Mouse (Mus musculus): ENCODE data around the gene Mesp2.

The Mesp2 gene

GRCm38 (mm10) chr7:79810611-79811506, at the start of gene Mesp2:
Gene Mesp2 (plus strand): TSS chr7:79810727.
- in situ Hi-C loops (cut with MboI; ENCODE audit: low pct_unique_long_range_greater_than_20kb in 1 of 2, low sequenced_read_pairs in 2 of 2, unreplicated experiment in 1 of 2) = no loop called here

- in situ Hi-C loops (cut with MboI; ENCODE audit: low pct_unique_long_range_greater_than_20kb in 1 of 2, low sequenced_read_pairs in 2 of 2, unreplicated experiment in 1 of 2) = no loop called here
These were observed 49.2 kb upstream of the Mesp2 start for GRCm38 (mm10) chr7:79761124-79761876.

GRCm38 (mm10) chr7:79762106-79762505, 48.4 kb upstream of the Mesp2 start:
- in situ Hi-C loops (cut with MboI; ENCODE audit: low pct_unique_long_range_greater_than_20kb in 1 of 2, low sequenced_read_pairs in 2 of 2, unreplicated experiment in 1 of 2) = no loop called here

- in situ Hi-C loops (cut with MboI; ENCODE audit: low pct_unique_long_range_greater_than_20kb in 1 of 2, low sequenced_read_pairs in 2 of 2, unreplicated experiment in 1 of 2) = no loop called here
These were observed 44.5 kb upstream of the Mesp2 start for GRCm38 (mm10) chr7:79765991-79766390.

GRCm38 (mm10) chr7:79769664-79770063, 40.9 kb upstream of the Mesp2 start:
- in situ Hi-C loops (cut with MboI; ENCODE audit: low pct_unique_long_range_greater_than_20kb in 1 of 2, low sequenced_read_pairs in 2 of 2, unreplicated experiment in 1 of 2) = no loop called here

- in situ Hi-C loops (cut with MboI; ENCODE audit: low pct_unique_long_range_greater_than_20kb in 1 of 2, low sequenced_read_pairs in 2 of 2, unreplicated experiment in 1 of 2) = no loop called here
These were observed 38.7 kb upstream of the Mesp2 start for GRCm38 (mm10) chr7:79771561-79772512.

- in situ Hi-C loops (cut with MboI; ENCODE audit: low pct_unique_long_range_greater_than_20kb in 1 of 2, low sequenced_read_pairs in 2 of 2, unreplicated experiment in 1 of 2) = no loop called here
These were observed 29.6 kb upstream of the Mesp2 start for GRCm38 (mm10) chr7:79780647-79781626.

GRCm38 (mm10) chr7:79781826-79782515, 28.6 kb upstream of the Mesp2 start:
- in situ Hi-C loops (cut with MboI; ENCODE audit: low pct_unique_long_range_greater_than_20kb in 1 of 2, low sequenced_read_pairs in 2 of 2, unreplicated experiment in 1 of 2) = no loop called here

GRCm38 (mm10) chr7:79782516-79782855, 28.0 kb upstream of the Mesp2 start:
- in situ Hi-C loops (cut with MboI; ENCODE audit: low pct_unique_long_range_greater_than_20kb in 1 of 2, low sequenced_read_pairs in 2 of 2, unreplicated experiment in 1 of 2) = no loop called here

- in situ Hi-C loops (cut with MboI; ENCODE audit: low pct_unique_long_range_greater_than_20kb in 1 of 2, low sequenced_read_pairs in 2 of 2, unreplicated experiment in 1 of 2) = no loop called here
These were observed 24.2 kb upstream of the Mesp2 start for GRCm38 (mm10) chr7:79786295-79786694.

- in situ Hi-C loops (cut with MboI; ENCODE audit: low pct_unique_long_range_greater_than_20kb in 1 of 2, low sequenced_read_pairs in 2 of 2, unreplicated experiment in 1 of 2) = loop anchor here in 1 of 2 experiments (10.0 kb wide), 1 partner anchor 205 kb away; no protein-coding TSS in a partner anchor
These were observed 20.7 kb upstream of the Mesp2 start for GRCm38 (mm10) chr7:79789812-79790211.

GRCm38 (mm10) chr7:79792635-79793421, 17.7 kb upstream of the Mesp2 start:
- in situ Hi-C loops (cut with MboI; ENCODE audit: low pct_unique_long_range_greater_than_20kb in 1 of 2, low sequenced_read_pairs in 2 of 2, unreplicated experiment in 1 of 2) = loop anchor here in 1 of 2 experiments (10.0 kb wide), 1 partner anchor 202 kb away; no protein-coding TSS in a partner anchor

- in situ Hi-C loops (cut with MboI; ENCODE audit: low pct_unique_long_range_greater_than_20kb in 1 of 2, low sequenced_read_pairs in 2 of 2, unreplicated experiment in 1 of 2) = loop anchor here in 1 of 2 experiments (10.0 kb wide), 1 partner anchor 201 kb away; no protein-coding TSS in a partner anchor
These were observed 16.8 kb upstream of the Mesp2 start, which contains the start of gene Mesp1 for GRCm38 (mm10) chr7:79793688-79794087. Gene Mesp1 (minus strand): TSS chr7:79793788.

- in situ Hi-C loops (cut with MboI; ENCODE audit: low pct_unique_long_range_greater_than_20kb in 1 of 2, low sequenced_read_pairs in 2 of 2, unreplicated experiment in 1 of 2) = loop anchor here (5.0 to 10.0 kb wide), 3 partner anchors 114 to 196 kb away; no protein-coding TSS in a partner anchor
These were observed 11.9 kb upstream of the Mesp2 start for GRCm38 (mm10) chr7:79798606-79799005.

GRCm38 (mm10) chr7:79799048-79799447, 11.5 kb upstream of the Mesp2 start:
- in situ Hi-C loops (cut with MboI; ENCODE audit: low pct_unique_long_range_greater_than_20kb in 1 of 2, low sequenced_read_pairs in 2 of 2, unreplicated experiment in 1 of 2) = loop anchor here (5.0 to 10.0 kb wide), 3 partner anchors 113 to 196 kb away; no protein-coding TSS in a partner anchor

- in situ Hi-C loops (cut with MboI; ENCODE audit: low pct_unique_long_range_greater_than_20kb in 1 of 2, low sequenced_read_pairs in 2 of 2, unreplicated experiment in 1 of 2) = loop anchor here (5.0 to 10.0 kb wide), 3 partner anchors 113 to 195 kb away; no protein-coding TSS in a partner anchor
These were observed 11.0 kb upstream of the Mesp2 start for GRCm38 (mm10) chr7:79799506-79799905.
